Mouse (Mus musculus): ENCODE data around the gene Hist1h4j. TPM values are rescaled to one million over a fixed set of nuclear protein-coding genes. Genes with fewer than 3 reads are reported as not detected.

Hist1h4j gene
- polyA plus RNA-seq, 1 experiment from 2014 or later, result 0.91 TPM

Small RNAs within 50 kb of the gene (microRNA-seq; reads per million reads assigned to microRNA genes)
- gene Gm44357 (not detected), gene Gm44367 (not detected), gene Gm44454 (not detected)

Other genes with a start within 250 kb of the Hist1h4j start
- gene AK157302, start 239.8 kb upstream of the Hist1h4j start, polyA plus RNA-seq (2015; fragmentation: Nextera tagmentation; extraction: Ambion mirVana), result 0.10 and 0.42 TPM in 2 replicates
- gene Gm11273, start 233.6 kb upstream of the Hist1h4j start, polyA plus RNA-seq (2015; fragmentation: Nextera tagmentation; extraction: Ambion mirVana), result 5.1 and 9.2 TPM in 2 replicates
- 6.4 and 6.7 TPM in 2 replicates for gene Zkscan8, start 203.9 kb upstream of the Hist1h4j start, polyA plus RNA-seq (2015; fragmentation: Nextera tagmentation; extraction: Ambion mirVana)
- gene Olfr1366, start 192.3 kb upstream of the Hist1h4j start, polyA plus RNA-seq (2015; fragmentation: Nextera tagmentation; extraction: Ambion mirVana), result 0.13 and 0.21 TPM in 2 replicates
- not detected in 2 replicates for gene Olfr1535, start 175.2 kb upstream of the Hist1h4j start, polyA plus RNA-seq (2015; fragmentation: Nextera tagmentation; extraction: Ambion mirVana)
- gene Olfr1364, start 153.3 kb upstream of the Hist1h4j start, polyA plus RNA-seq (2015; fragmentation: Nextera tagmentation; extraction: Ambion mirVana), result not detected in 2 replicates
- not detected in 2 replicates for gene Olfr1362, start 121.0 kb upstream of the Hist1h4j start, polyA plus RNA-seq (2015; fragmentation: Nextera tagmentation; extraction: Ambion mirVana)
- gene Olfr11, start 92.5 kb upstream of the Hist1h4j start, polyA plus RNA-seq (2015; fragmentation: Nextera tagmentation; extraction: Ambion mirVana), result not detected in 2 replicates
- not detected in 2 replicates for gene Olfr1361, start 71.7 kb upstream of the Hist1h4j start, polyA plus RNA-seq (2015; fragmentation: Nextera tagmentation; extraction: Ambion mirVana)
- gene Olfr1360, start 57.7 kb upstream of the Hist1h4j start, polyA plus RNA-seq (2015; fragmentation: Nextera tagmentation; extraction: Ambion mirVana), result not detected in 2 replicates
- gene Olfr1359, start 37.0 kb upstream of the Hist1h4j start, polyA plus RNA-seq (2015; fragmentation: Nextera tagmentation; extraction: Ambion mirVana), result not detected in 2 replicates
- 1.6 and 4.5 TPM in 2 replicates for gene Hist1h2bl, start 18.9 kb upstream of the Hist1h4j start, polyA plus RNA-seq (2015; fragmentation: Nextera tagmentation; extraction: Ambion mirVana)
- gene Hist1h2ai, start 18.6 kb upstream of the Hist1h4j start, polyA plus RNA-seq (2015; fragmentation: Nextera tagmentation; extraction: Ambion mirVana), result 29.5 and 35.5 TPM in 2 replicates
- 14.2 and 15.6 TPM in 2 replicates for gene Hist1h3h, start 17.4 kb upstream of the Hist1h4j start, polyA plus RNA-seq (2015; fragmentation: Nextera tagmentation; extraction: Ambion mirVana)
- 4.6 and 5.2 TPM in 2 replicates for gene Hist1h2bm, start 13.0 kb upstream of the Hist1h4j start, polyA plus RNA-seq (2015; fragmentation: Nextera tagmentation; extraction: Ambion mirVana)
- gene Hist1h4k, start 15.4 kb downstream of the Hist1h4j start, polyA plus RNA-seq (2015; fragmentation: Nextera tagmentation; extraction: Ambion mirVana), result 2.5 and 5.4 TPM in 2 replicates
- gene Hist1h2ak, start 18.8 kb downstream of the Hist1h4j start, polyA plus RNA-seq (2015; fragmentation: Nextera tagmentation; extraction: Ambion mirVana), result 32.0 and 32.6 TPM in 2 replicates
- gene Hist1h2bn, start 19.1 kb downstream of the Hist1h4j start, polyA plus RNA-seq (2015; fragmentation: Nextera tagmentation; extraction: Ambion mirVana), result 2.2 and 6.0 TPM in 2 replicates
- gene Hist1h1b, start 45.6 kb downstream of the Hist1h4j start, polyA plus RNA-seq (2015; fragmentation: Nextera tagmentation; extraction: Ambion mirVana), result 24.0 and 28.9 TPM in 2 replicates
- gene Hist1h3i, start 48.3 kb downstream of the Hist1h4j start, polyA plus RNA-seq (2015; fragmentation: Nextera tagmentation; extraction: Ambion mirVana), result 134 and 151 TPM in 2 replicates
- gene Hist1h2an, start 52.2 kb downstream of the Hist1h4j start, polyA plus RNA-seq (2015; fragmentation: Nextera tagmentation; extraction: Ambion mirVana), result 7.2 and 7.4 TPM in 2 replicates
- gene Hist1h2bp, start 52.4 kb downstream of the Hist1h4j start, polyA plus RNA-seq (2015; fragmentation: Nextera tagmentation; extraction: Ambion mirVana), result 1.8 and 3.8 TPM in 2 replicates
- gene Hist1h2bq, start 75.1 kb downstream of the Hist1h4j start, polyA plus RNA-seq (2015; fragmentation: Nextera tagmentation; extraction: Ambion mirVana), result 19.6 and 28.7 TPM in 2 replicates
- gene Hist1h2ao, start 75.4 kb downstream of the Hist1h4j start, polyA plus RNA-seq (2015; fragmentation: Nextera tagmentation; extraction: Ambion mirVana), result 1.8 and 5.5 TPM in 2 replicates
- not detected in 2 replicates for gene Hist1h4m, start 76.7 kb downstream of the Hist1h4j start, polyA plus RNA-seq (2015; fragmentation: Nextera tagmentation; extraction: Ambion mirVana)
- 17.2 and 18.2 TPM in 2 replicates for gene Hist1h4n, start 97.1 kb downstream of the Hist1h4j start, polyA plus RNA-seq (2015; fragmentation: Nextera tagmentation; extraction: Ambion mirVana)
- gene Hist1h2ap, start 98.4 kb downstream of the Hist1h4j start, polyA plus RNA-seq (2015; fragmentation: Nextera tagmentation; extraction: Ambion mirVana), result 3,941 and 3,959 TPM in 2 replicates
- 19.7 and 28.8 TPM in 2 replicates for gene Hist1h2br, start 98.7 kb downstream of the Hist1h4j start, polyA plus RNA-seq (2015; fragmentation: Nextera tagmentation; extraction: Ambion mirVana)
- gene Zfp184, start 210.0 kb downstream of the Hist1h4j start, polyA plus RNA-seq (2015; fragmentation: Nextera tagmentation; extraction: Ambion mirVana), result 12.1 and 12.5 TPM in 2 replicates
- 0.08 and 0.17 TPM in 2 replicates for gene Pom121l2, start 246.1 kb downstream of the Hist1h4j start, polyA plus RNA-seq (2015; fragmentation: Nextera tagmentation; extraction: Ambion mirVana)